Mouse (Mus musculus) heart, embryonic 11.5 days (tissue): ENCODE results near the gene Tnpo3. TPM values are rescaled to one million over a fixed set of nuclear protein-coding genes. Genes with fewer than 3 reads are reported as not detected.

Experiments used
- ATAC-seq: fragments of 200-750 bp; cut with Nextera tagmentation; replicated peaks from 2 replicates; pipeline ENCODE4 v1.8.0; 2017; ENCODE audit warnings: moderate library complexity; ENCODE audit not compliant: insufficient number of reproducible peaks, low FRiP score, low TSS enrichment
- H3K27ac ChIP-seq: fragments of 300-500 bp; sonication (generic); 2 replicates; pipeline ENCODE4 v1.5.1; 2014; ENCODE audit warnings: mild to moderate bottlenecking, low read depth, low read length
- H3K27me3 ChIP-seq: fragments of 300-500 bp; sonication (generic); 2 replicates; pipeline ENCODE4 v1.6.1; 2014; ENCODE audit warnings: mild to moderate bottlenecking, low read length, mixed read lengths; ENCODE audit not compliant: control insufficient read depth, insufficient read depth
- H3K36me3 ChIP-seq: fragments of 300-500 bp; sonication (generic); 2 replicates; pipeline ENCODE4 v1.6.1; 2014; ENCODE audit warnings: mild to moderate bottlenecking, low read length, moderate library complexity, mixed read lengths; ENCODE audit not compliant: control insufficient read depth, insufficient read depth
- H3K4me1 ChIP-seq: fragments of 300-500 bp; sonication (generic); 2 replicates; pipeline ENCODE4 v1.6.1; 2014; ENCODE audit warnings: low read length; ENCODE audit not compliant: control insufficient read depth, insufficient read depth
- H3K4me2 ChIP-seq: fragments of 300-500 bp; sonication (generic); 2 replicates; pipeline ENCODE4 v1.6.1; 2014; ENCODE audit warnings: mild to moderate bottlenecking, moderate library complexity
- H3K4me3 ChIP-seq: fragments of 300-500 bp; sonication (generic); 2 replicates; pipeline ENCODE4 v1.5.1; 2014; ENCODE audit warnings: low read depth, low read length
- H3K9ac ChIP-seq: fragments of 300-500 bp; sonication (generic); 2 replicates; pipeline ENCODE4 v1.6.1; 2014; ENCODE audit warnings: mild to moderate bottlenecking, low read depth, low read length, moderate library complexity
- H3K9me3 ChIP-seq: fragments of 300-500 bp; sonication (generic); replicated peaks from 2 replicates; pipeline ENCODE4 v1.6.1; 2016; ENCODE audit warnings: low read length; ENCODE audit not compliant: control insufficient read depth
- WGBS: fragments of 180-500 bp; shearing (Covaris S2); extraction: QIAGEN DNeasy Blood & Tissue Kit; methylation state at CpG from one replicate; pipeline ENCODE4 v1.1.7; 2014; ENCODE audit not compliant: insufficient replicate concordance; 5-methylcytosine and 5-hydroxymethylcytosine counted together
- polyA plus RNA-seq: library from polyadenylated mRNA; unstranded; fragments of >200 nt; fragmentation: Nextera tagmentation; extraction: Ambion mirVana; gene quantifications from 2 replicates; pipeline ENCODE4 v1.2.1, GENCODE M21; 2014

Gene Tnpo3
- polyA plus RNA-seq, 1 experiment from 2014 or later, result 64.5 TPM

DNA sequence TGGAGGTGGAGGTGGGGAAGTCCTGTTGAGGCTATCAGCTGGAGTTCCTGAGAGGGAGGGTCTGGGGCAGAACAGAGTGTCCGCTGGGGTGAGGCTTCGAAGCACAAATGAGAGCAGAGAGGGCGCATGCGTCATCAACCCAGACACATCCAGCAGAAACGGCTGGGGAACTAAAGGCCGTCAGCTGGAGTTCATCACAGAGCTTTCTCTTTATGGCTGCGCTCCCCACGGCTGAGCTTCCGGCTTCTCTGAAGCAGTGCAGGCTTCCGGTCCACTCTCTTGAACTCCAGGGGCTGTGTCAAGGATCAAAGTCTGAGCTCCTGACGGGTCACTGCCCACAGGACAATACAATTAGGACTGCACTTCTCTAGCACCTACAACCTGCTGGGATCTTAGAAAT is 96.4 kb downstream of the Tnpo3 start:
- Histone ChIP-seq H3K4me3 (0 out of 2 replicates have a peak overlapping the region, but pooled peaks have one; percentile 12), H3K9me3 (no peaks in the 10 kb centered on the region), H3K4me1 (peaks cover 13% of the 10 kb centered on the region), H3K4me2 (peak overlapping the region; percentile 50), H3K27ac (peak overlapping the region; percentile 62), H3K9ac (peak overlapping the region; percentile 69; the same call in 1 of the 2 replicates), H3K36me3 (no peaks in the 10 kb centered on the region), H3K27me3 (0 out of 2 replicates have a peak, but pooled peaks cover 2% of the 10 kb centered on the region)
- 1% methylated on average over 11 of the region's 11 CpGs for WGBS
- peak; percentile 57; the same call in 1 of the 2 replicates for ATAC-seq

DNA sequence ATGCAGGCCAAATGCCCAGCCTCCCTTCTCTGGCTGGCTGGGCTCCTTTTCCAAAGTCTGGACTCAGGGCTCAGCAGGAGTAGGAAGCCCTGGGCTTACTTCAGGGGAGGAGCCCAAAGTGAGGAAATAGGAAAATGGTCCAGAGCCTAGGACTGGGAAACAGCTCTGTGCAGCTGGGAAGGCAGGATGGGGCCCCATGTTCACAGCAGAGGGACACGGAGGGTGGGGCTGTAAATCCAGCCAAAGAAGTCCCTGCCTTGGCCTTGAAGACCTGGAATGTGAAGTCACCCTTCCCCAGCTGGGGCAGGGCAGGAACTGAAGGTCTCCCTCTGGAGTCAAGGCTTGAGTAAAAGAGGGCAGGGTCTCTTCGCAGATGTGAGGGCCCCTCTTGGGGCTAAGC is 100.6 kb downstream of the Tnpo3 start:
- no peaks in the 10 kb centered on the region for H3K36me3 ChIP-seq
- no peak overlapping the region for H3K4me3 ChIP-seq
- H3K4me2 ChIP-seq, result peak overlapping the region; percentile 6; the same call in 1 of the 2 replicates
- 44% methylated on average over 2 of the region's 2 CpGs for WGBS
- H3K27me3 ChIP-seq, result 0 out of 2 replicates have a peak, but pooled peaks cover 2% of the 10 kb centered on the region
- H3K9ac ChIP-seq, result no peak overlapping the region
- H3K4me1 ChIP-seq, result peaks cover 24% of the 10 kb centered on the region
- H3K27ac ChIP-seq, result no peak overlapping the region
- no peaks in the 10 kb centered on the region for H3K9me3 ChIP-seq
- no peak for ATAC-seq

- Histone ChIP-seq H3K9ac (peak within 1 kb of the TSS; percentile 77), H3K4me2 (peak within 1 kb of the TSS; percentile 84), H3K9me3 (no peaks in the 10 kb centered on the region), H3K36me3 (no peaks in the 10 kb centered on the region), H3K4me1 (peaks cover 14% of the 10 kb centered on the region), H3K27ac (no peak within 1 kb of the TSS), H3K4me3 (peak within 1 kb of the TSS; percentile 67), H3K27me3 (0 out of 2 replicates have a peak, but pooled peaks cover 2% of the 10 kb centered on the region)
- ATAC-seq, result peak; percentile 16
- WGBS, result 1% methylated on average over 47 of the region's 47 CpGs
These were observed 102.0 kb downstream of the Tnpo3 start, which contains the start of gene Kcp for GRCm38 (mm10) chr6:29507447-29508309. Kcp (minus strand) TSS chr6:29507952.

GRCm38 (mm10) chr6:29506834-29507233 is 102.9 kb downstream of the Tnpo3 start:
- no peak for ATAC-seq
- 19% methylated on average over 8 of the region's 8 CpGs for WGBS

GRCm38 (mm10) chr6:29505493-29505892 is 104.2 kb downstream of the Tnpo3 start:
- 85% methylated on average over 5 of the region's 5 CpGs for WGBS

More at GRCm38 (mm10) chr6:29506834-29507233, 102.9 kb downstream of the Tnpo3 start:
- Histone ChIP-seq H3K9me3 (no peaks in the 10 kb centered on the region), H3K4me2 (peak overlapping the region; percentile 84), H3K27me3 (0 out of 2 replicates have a peak, but pooled peaks cover 2% of the 10 kb centered on the region), H3K36me3 (no peaks in the 10 kb centered on the region), H3K27ac (no peak overlapping the region), H3K4me3 (peak overlapping the region; percentile 67), H3K9ac (peak overlapping the region; percentile 77; the same call in 1 of the 2 replicates), H3K4me1 (peaks cover 14% of the 10 kb centered on the region)

DNA sequence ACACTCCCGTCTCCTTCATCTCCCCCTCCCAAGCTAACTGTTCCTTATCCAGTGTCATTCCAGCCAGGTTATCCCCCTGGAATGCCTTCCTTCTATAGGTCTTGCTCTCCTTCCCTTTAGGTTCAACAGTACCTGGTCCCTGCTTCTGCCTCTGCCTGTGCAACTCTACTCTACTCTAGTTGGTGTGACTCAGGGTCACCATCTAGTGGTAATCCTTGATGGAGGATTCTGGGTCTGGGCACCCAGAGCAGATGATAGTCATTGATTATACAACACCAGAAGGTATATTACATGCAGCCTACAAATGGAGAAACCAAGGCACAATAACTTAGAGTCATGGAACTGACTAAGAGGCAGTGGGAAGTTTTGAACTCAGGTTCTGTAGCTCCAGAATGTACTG is 108.1 kb downstream of the Tnpo3 start:
- WGBS, result 78% methylated on average over 1 of the region's 1 CpGs
- no peak overlapping the region for H3K4me3 ChIP-seq
- no peaks in the 10 kb centered on the region for H3K9me3 ChIP-seq
- no peak overlapping the region for H3K27ac ChIP-seq
- no peak overlapping the region for H3K4me2 ChIP-seq
- peaks cover 15% of the 10 kb centered on the region for H3K27me3 ChIP-seq
- no peaks in the 10 kb centered on the region for H3K36me3 ChIP-seq
- no peak overlapping the region for H3K9ac ChIP-seq
- peaks cover 4% of the 10 kb centered on the region for H3K4me1 ChIP-seq
- ATAC-seq, result no peak

More at GRCm38 (mm10) chr6:29505493-29505892, 104.2 kb downstream of the Tnpo3 start:
- Histone ChIP-seq H3K9me3 (no peaks in the 10 kb centered on the region), H3K36me3 (no peaks in the 10 kb centered on the region), H3K4me3 (no peak overlapping the region), H3K4me1 (peaks cover 14% of the 10 kb centered on the region), H3K27me3 (0 out of 2 replicates have a peak, but pooled peaks cover 2% of the 10 kb centered on the region), H3K9ac (no peak overlapping the region), H3K27ac (no peak overlapping the region), H3K4me2 (no peak overlapping the region)
- no peak for ATAC-seq

- no peak overlapping the region for H3K27ac ChIP-seq
- H3K4me2 ChIP-seq, result no peak overlapping the region
- 76% methylated on average over 6 of the region's 6 CpGs for WGBS
- no peaks in the 10 kb centered on the region for H3K36me3 ChIP-seq
- no peak overlapping the region for H3K9ac ChIP-seq
- H3K4me1 ChIP-seq, result no peaks in the 10 kb centered on the region
- ATAC-seq, result no peak
- H3K4me3 ChIP-seq, result no peak overlapping the region
- no peaks in the 10 kb centered on the region for H3K9me3 ChIP-seq
- peaks cover 23% of the 10 kb centered on the region for H3K27me3 ChIP-seq
These were observed 108.9 kb downstream of the Tnpo3 start for GRCm38 (mm10) chr6:29500810-29501209.

- H3K9me3 ChIP-seq, result no peaks in the 10 kb centered on the region
- H3K4me2 ChIP-seq, result no peak overlapping the region
- no peak overlapping the region for H3K27ac ChIP-seq
- H3K27me3 ChIP-seq, result peaks cover 27% of the 10 kb centered on the region
- no peak overlapping the region for H3K9ac ChIP-seq
- no peaks in the 10 kb centered on the region for H3K4me1 ChIP-seq
- ATAC-seq, result no peak
- H3K36me3 ChIP-seq, result no peaks in the 10 kb centered on the region
- no peak overlapping the region for H3K4me3 ChIP-seq
- 71% methylated on average over 7 of the region's 7 CpGs for WGBS
These were observed 109.5 kb downstream of the Tnpo3 start for GRCm38 (mm10) chr6:29500177-29500576.
